Mouse (Mus musculus): ENCODE measurements around the gene Crybb1. TPM values are rescaled to one million over a fixed set of nuclear protein-coding genes. Genes with fewer than 3 reads are reported as not detected.

The Crybb1 gene
- polyA plus RNA-seq, 1 experiment from 2014 or later: 0.22 TPM

- Histone ChIP-seq H3K36me3 (ENCODE audit: control insufficient read depth, insufficient read depth) (no peaks in the 10 kb centered on the region), H3K27ac (ENCODE audit: low read depth, low read length) (peak overlapping the region; percentile 80), H3K4me1 (replicated peaks; ENCODE audit: control insufficient read depth, insufficient read depth, low read length) (peaks cover 3% of the 10 kb centered on the region; the same call in 1 of the 2 replicates), H3K27me3 (replicated peaks; ENCODE audit: control insufficient read depth, insufficient read depth, low read length) (no peaks in the 10 kb centered on the region), H3K9me3 (ENCODE audit: control insufficient read depth) (no peaks in the 10 kb centered on the region), H3K4me2 (replicated peaks; ENCODE audit: low read depth) (0 out of 2 replicates have a peak overlapping the region, but pooled peaks have one; percentile 9), H3K9ac (ENCODE audit: low read depth, low read length) (no peak overlapping the region), H3K4me3 (ENCODE audit: low read depth, low read length) (no peak overlapping the region)
- TF ChIP-seq CTCF (IDR thresholded peaks at IDR 0.05; ENCODE audit: low read depth): no peak
- WGBS: 66% methylated on average over 9 of the region's 9 CpGs
- no peak for ATAC-seq
Measured at GRCm38 (mm10) chr5:112288193-112289141, 32.9 kb downstream of the Crybb1 start.

DNA sequence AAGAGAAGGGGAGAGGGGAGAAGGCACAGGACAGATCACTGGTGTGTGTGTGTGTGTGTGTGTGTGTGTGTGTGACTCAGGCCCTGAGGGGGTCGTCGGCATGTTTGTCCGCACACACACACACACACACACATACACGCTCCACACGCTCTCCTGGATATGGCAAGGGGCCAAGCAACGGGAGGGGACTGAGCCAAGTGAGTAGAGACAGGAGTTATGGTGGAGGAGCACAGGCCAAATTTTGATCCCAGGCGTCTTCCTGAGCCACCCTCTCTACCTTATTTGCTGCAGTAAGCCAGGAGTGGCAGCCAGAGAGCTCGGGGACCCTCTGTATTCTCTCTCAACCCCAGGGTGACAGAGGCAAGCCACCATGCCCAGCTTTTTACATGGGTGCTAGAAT lies 33.6 kb downstream of the Crybb1 start:
- Histone ChIP-seq H3K27ac (ENCODE audit: low read depth, low read length) (no peak overlapping the region), H3K4me3 (ENCODE audit: low read depth, low read length) (no peak overlapping the region), H3K27me3 (replicated peaks; ENCODE audit: control insufficient read depth, insufficient read depth, low read length) (no peaks in the 10 kb centered on the region), H3K4me2 (replicated peaks; ENCODE audit: low read depth) (no peak overlapping the region), H3K9me3 (ENCODE audit: control insufficient read depth) (no peaks in the 10 kb centered on the region), H3K36me3 (ENCODE audit: control insufficient read depth, insufficient read depth) (no peaks in the 10 kb centered on the region), H3K4me1 (replicated peaks; ENCODE audit: control insufficient read depth, insufficient read depth, low read length) (peaks cover 3% of the 10 kb centered on the region), H3K9ac (ENCODE audit: low read depth, low read length) (no peak overlapping the region)
- 50% methylated on average over 8 of the region's 8 CpGs for WGBS
- TF ChIP-seq CTCF (IDR thresholded peaks at IDR 0.05; ENCODE audit: low read depth): no peak
- no peak for ATAC-seq

- Histone ChIP-seq H3K4me1 (replicated peaks; ENCODE audit: control insufficient read depth, insufficient read depth, low read length) (peaks cover 3% of the 10 kb centered on the region), H3K4me2 (replicated peaks; ENCODE audit: low read depth) (0 out of 2 replicates have a peak overlapping the region, but pooled peaks have one; percentile 13), H3K9me3 (ENCODE audit: control insufficient read depth) (no peaks in the 10 kb centered on the region), H3K9ac (ENCODE audit: low read depth, low read length) (no peak overlapping the region), H3K27ac (ENCODE audit: low read depth, low read length) (no peak overlapping the region), H3K4me3 (ENCODE audit: low read depth, low read length) (no peak overlapping the region), H3K36me3 (ENCODE audit: control insufficient read depth, insufficient read depth) (no peaks in the 10 kb centered on the region), H3K27me3 (replicated peaks; ENCODE audit: control insufficient read depth, insufficient read depth, low read length) (no peaks in the 10 kb centered on the region)
- TF ChIP-seq CTCF (IDR thresholded peaks at IDR 0.05; ENCODE audit: low read depth): no peak
- 80% methylated on average over 16 of the region's 16 CpGs for WGBS
- no peak for ATAC-seq
Measured at GRCm38 (mm10) chr5:112289819-112290535, 34.4 kb downstream of the Crybb1 start.

DNA sequence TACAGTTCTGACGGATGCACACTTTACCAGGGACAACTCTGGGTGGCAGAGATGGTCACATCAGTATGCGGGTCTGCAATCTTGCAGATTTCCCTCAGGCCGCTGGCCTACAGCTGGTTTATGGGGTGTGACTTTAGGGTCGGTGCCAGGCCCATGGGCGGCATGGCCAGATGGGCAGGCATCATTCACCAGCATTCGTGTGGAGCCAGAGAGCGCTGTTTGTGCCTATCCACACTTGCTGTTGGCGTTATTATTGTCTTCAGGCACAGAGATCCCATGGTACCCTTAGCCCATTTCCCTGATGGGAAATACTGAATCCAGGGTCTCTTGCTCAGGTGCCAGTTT lies 34.9 kb downstream of the Crybb1 start:
- Histone ChIP-seq H3K9me3 (ENCODE audit: control insufficient read depth) (no peaks in the 10 kb centered on the region), H3K27me3 (replicated peaks; ENCODE audit: control insufficient read depth, insufficient read depth, low read length) (no peaks in the 10 kb centered on the region), H3K36me3 (ENCODE audit: control insufficient read depth, insufficient read depth) (no peaks in the 10 kb centered on the region), H3K4me2 (replicated peaks; ENCODE audit: low read depth) (no peak overlapping the region), H3K27ac (ENCODE audit: low read depth, low read length) (no peak overlapping the region), H3K4me3 (ENCODE audit: low read depth, low read length) (no peak overlapping the region), H3K4me1 (replicated peaks; ENCODE audit: control insufficient read depth, insufficient read depth, low read length) (peaks cover 3% of the 10 kb centered on the region), H3K9ac (ENCODE audit: low read depth, low read length) (no peak overlapping the region)
- no peak for ATAC-seq
- TF ChIP-seq CTCF (IDR thresholded peaks at IDR 0.05; ENCODE audit: low read depth): no peak
- 88% methylated on average over 8 of the region's 8 CpGs for WGBS

GRCm38 (mm10) chr5:112291866-112292265 lies 36.3 kb downstream of the Crybb1 start:
- TF ChIP-seq CTCF (IDR thresholded peaks at IDR 0.05; ENCODE audit: low read depth): no peak
- H3K36me3 ChIP-seq (ENCODE audit: control insufficient read depth, insufficient read depth): no peaks in the 10 kb centered on the region
- WGBS: 88% methylated on average over 5 of the region's 5 CpGs
- no peak overlapping the region for H3K27ac ChIP-seq (ENCODE audit: low read depth, low read length)
- no peak overlapping the region for H3K9ac ChIP-seq (ENCODE audit: low read depth, low read length)
- no peak overlapping the region for H3K4me3 ChIP-seq (ENCODE audit: low read depth, low read length)
- no peaks in the 10 kb centered on the region for H3K9me3 ChIP-seq (ENCODE audit: control insufficient read depth)
- no peak overlapping the region for H3K4me2 ChIP-seq (replicated peaks; ENCODE audit: low read depth)
- H3K27me3 ChIP-seq (replicated peaks; ENCODE audit: control insufficient read depth, insufficient read depth, low read length): no peaks in the 10 kb centered on the region
- peaks cover 7% of the 10 kb centered on the region for H3K4me1 ChIP-seq (replicated peaks; ENCODE audit: control insufficient read depth, insufficient read depth, low read length)
- ATAC-seq: no peak

DNA sequence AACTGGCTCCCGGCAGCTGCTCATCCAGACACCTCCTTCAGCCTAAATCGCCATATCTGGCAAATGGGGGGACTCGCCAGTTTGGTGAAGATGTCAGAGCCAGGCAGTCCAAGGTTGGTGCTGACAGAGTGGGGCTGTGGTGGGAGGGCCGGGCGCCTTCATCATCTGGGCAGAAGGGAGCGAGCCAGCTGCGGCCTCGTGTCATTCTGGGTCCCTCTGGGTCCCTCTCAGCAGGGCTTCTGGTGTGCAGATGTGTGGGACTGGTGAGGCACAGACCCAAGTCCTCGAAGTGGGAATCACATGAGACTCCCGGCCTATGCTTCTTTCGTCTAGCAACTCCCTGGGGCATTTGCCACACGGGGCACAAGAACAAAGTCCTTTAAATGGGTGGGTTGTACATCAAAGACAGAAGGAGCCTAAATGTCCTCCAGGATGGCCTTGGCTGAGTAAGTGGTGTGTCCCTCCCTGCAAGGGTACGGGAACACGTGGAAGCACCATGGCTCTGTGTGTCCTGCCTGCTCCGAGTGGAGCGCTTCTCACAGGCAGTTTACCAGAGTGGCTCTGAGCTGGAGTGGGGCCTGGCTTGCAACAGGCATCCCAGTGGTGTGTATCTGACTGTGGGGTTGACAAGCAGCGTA lies 36.8 kb downstream of the Crybb1 start:
- no peak for ATAC-seq
- Histone ChIP-seq H3K4me3 (ENCODE audit: low read depth, low read length) (no peak overlapping the region), H3K9me3 (ENCODE audit: control insufficient read depth) (no peaks in the 10 kb centered on the region), H3K4me2 (replicated peaks; ENCODE audit: low read depth) (no peak overlapping the region), H3K9ac (ENCODE audit: low read depth, low read length) (no peak overlapping the region), H3K27me3 (replicated peaks; ENCODE audit: control insufficient read depth, insufficient read depth, low read length) (no peaks in the 10 kb centered on the region), H3K36me3 (ENCODE audit: control insufficient read depth, insufficient read depth) (no peaks in the 10 kb centered on the region), H3K4me1 (replicated peaks; ENCODE audit: control insufficient read depth, insufficient read depth, low read length) (peaks cover 9% of the 10 kb centered on the region), H3K27ac (ENCODE audit: low read depth, low read length) (no peak overlapping the region)
- whole genome bisulfite sequencing: 84% methylated on average over 17 of the region's 17 CpGs
- TF ChIP-seq CTCF (IDR thresholded peaks at IDR 0.05; ENCODE audit: low read depth): no peak
